Mouse (Mus musculus) left cerebral cortex, adult 11 months (tissue): Measurements from ENCODE around the gene Slc7a7.

ENCODE experiments used
- DNase-seq: peaks from one replicate; pipeline ENCODE4 v3.0.0; 2022; ENCODE audit warnings: low spot score

Slc7a7 gene

DNA sequence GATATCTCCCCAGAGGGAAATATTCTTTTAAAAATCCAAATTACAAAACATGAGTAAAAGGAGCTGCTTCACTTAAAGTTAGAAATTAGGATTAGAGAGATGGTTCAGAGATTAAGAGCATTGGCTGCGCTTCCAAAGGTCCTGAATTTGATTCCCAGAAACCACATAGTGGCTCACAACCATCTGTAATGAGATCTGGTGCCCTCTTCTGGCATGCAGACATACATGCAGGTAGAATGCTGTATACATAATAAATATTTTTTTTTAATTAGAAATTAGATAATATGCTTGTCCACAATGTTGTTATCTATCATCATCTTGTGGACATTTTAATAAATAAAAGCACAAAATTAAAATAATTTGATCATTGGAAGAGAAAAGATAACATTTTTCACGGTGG lies 89.0 kb downstream of the Slc7a7 start:
- no peak for DNase-seq

DNA sequence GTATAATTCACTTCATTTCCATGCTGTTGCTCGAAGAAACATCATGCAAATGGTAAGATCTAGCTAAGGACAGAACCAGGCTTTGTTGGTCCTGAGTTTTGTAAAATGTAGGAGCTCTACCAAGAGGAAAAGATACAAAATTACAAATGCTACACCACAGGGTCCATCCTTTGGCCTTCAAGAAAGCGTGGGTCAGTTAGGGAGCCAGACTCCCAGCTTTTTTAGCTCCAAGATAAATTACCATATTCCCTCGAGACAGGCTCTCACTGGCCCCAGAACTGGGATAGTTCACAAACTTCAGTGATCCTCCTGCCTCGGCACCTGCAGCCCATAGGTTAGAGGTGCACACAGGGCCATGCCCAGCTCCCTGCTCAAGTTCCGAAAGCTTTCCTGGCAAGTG lies 93.1 kb downstream of the Slc7a7 start:
- no peak for DNase-seq

- no peak for DNase-seq
Observed at GRCm38 (mm10) chr14:54321556-54322376, 95.8 kb downstream of the Slc7a7 start.
